Mouse (Mus musculus): ENCODE data around the gene Bdnf. TPM values are rescaled to one million over a fixed set of nuclear protein-coding genes. Genes with fewer than 3 reads are reported as not detected.

The Bdnf gene
- total and polyA plus RNA-seq, 2 experiments from 2014 or later, result 5.6 to 7.6 TPM

- Histone ChIP-seq H3K27ac (no peak overlapping the region), H3K4me1 (ENCODE audit: insufficient read depth, low read length) (peaks cover 8% of the 10 kb centered on the region; the same call in 1 of the 2 replicates), H3K27me3 (ENCODE audit: insufficient read depth, low read length) (no peaks in the 10 kb centered on the region), H3K9ac (replicated peaks; ENCODE audit: low read length) (peak overlapping the region; percentile 37), H3K4me3 (ENCODE audit: low read length) (peak overlapping the region; percentile 58), H3K9me3 (ENCODE audit: low read length) (no peaks in the 10 kb centered on the region), H3K4me2 (ENCODE audit: low read depth, low read length) (peak overlapping the region; percentile 76), H3K36me3 (ENCODE audit: insufficient read depth, low read length) (no peaks in the 10 kb centered on the region)
- DNase-seq (ENCODE audit: low spot score) (peak; percentile 69), ATAC-seq (peak; percentile 56; the same call in 1 of the 2 replicates)
- TF ChIP-seq CTCF (IDR thresholded peaks at IDR 0.05; ENCODE audit: low read depth), result peak; percentile 54
- WGBS, result 2% methylated on average over 34 of the region's 34 CpGs
Observed at GRCm38 (mm10) chr2:109692266-109693177, 18.0 kb downstream of the Bdnf start.

- ATAC-seq, result peak; percentile 82
- no peak overlapping the region for H3K27ac ChIP-seq
Observed at GRCm38 (mm10) chr2:109693178-109694115, 18.9 kb downstream of the Bdnf start.

GRCm38 (mm10) chr2:109694116-109694837, 19.8 kb downstream of the Bdnf start:
- H3K9ac ChIP-seq (replicated peaks; ENCODE audit: low read length), result peak overlapping the region; percentile 37; the same call in 1 of the 2 replicates
- peaks cover 8% of the 10 kb centered on the region; the same call in 1 of the 2 replicates for H3K4me1 ChIP-seq (ENCODE audit: insufficient read depth, low read length)
- WGBS, result under 1% methylated on average over 26 of the region's 26 CpGs
- peak; percentile 14 for DNase-seq (ENCODE audit: low spot score)
- TF ChIP-seq CTCF (IDR thresholded peaks at IDR 0.05; ENCODE audit: low read depth), result no peak
- peak overlapping the region; percentile 76 for H3K4me2 ChIP-seq (ENCODE audit: low read depth, low read length)
- H3K27me3 ChIP-seq (ENCODE audit: insufficient read depth, low read length), result no peaks in the 10 kb centered on the region
- H3K9me3 ChIP-seq (ENCODE audit: low read length), result no peaks in the 10 kb centered on the region
- no peak overlapping the region for H3K27ac ChIP-seq
- peak overlapping the region; percentile 58 for H3K4me3 ChIP-seq (ENCODE audit: low read length)
- peak; percentile 10 for ATAC-seq
- H3K36me3 ChIP-seq (ENCODE audit: insufficient read depth, low read length), result no peaks in the 10 kb centered on the region

More at GRCm38 (mm10) chr2:109693178-109694115, 18.9 kb downstream of the Bdnf start:
- H3K9me3 ChIP-seq (ENCODE audit: low read length), result no peaks in the 10 kb centered on the region
- under 1% methylated on average over 67 of the region's 67 CpGs for WGBS
- H3K27me3 ChIP-seq (ENCODE audit: insufficient read depth, low read length), result no peaks in the 10 kb centered on the region
- H3K9ac ChIP-seq (replicated peaks; ENCODE audit: low read length), result peak overlapping the region; percentile 37
- H3K4me3 ChIP-seq (ENCODE audit: low read length), result peak overlapping the region; percentile 58
- peaks cover 8% of the 10 kb centered on the region; the same call in 1 of the 2 replicates for H3K4me1 ChIP-seq (ENCODE audit: insufficient read depth, low read length)
- no peak for TF ChIP-seq CTCF (IDR thresholded peaks at IDR 0.05; ENCODE audit: low read depth)
- DNase-seq (ENCODE audit: low spot score), result peak; percentile 76
- H3K36me3 ChIP-seq (ENCODE audit: insufficient read depth, low read length), result no peaks in the 10 kb centered on the region
- peak overlapping the region; percentile 76 for H3K4me2 ChIP-seq (ENCODE audit: low read depth, low read length)

GRCm38 (mm10) chr2:109694838-109695225, 20.3 kb downstream of the Bdnf start:
- DNase-seq (ENCODE audit: low spot score) (peak; percentile 90), ATAC-seq (peak; percentile 80)
- peak; percentile 88 for TF ChIP-seq CTCF (IDR thresholded peaks at IDR 0.05; ENCODE audit: low read depth)
- H3K27me3 ChIP-seq (ENCODE audit: insufficient read depth, low read length), result no peaks in the 10 kb centered on the region
- H3K27ac ChIP-seq, result no peak overlapping the region
- under 1% methylated on average over 12 of the region's 12 CpGs for WGBS
- H3K4me2 ChIP-seq (ENCODE audit: low read depth, low read length), result peak overlapping the region; percentile 76
- H3K36me3 ChIP-seq (ENCODE audit: insufficient read depth, low read length), result no peaks in the 10 kb centered on the region
- H3K4me3 ChIP-seq (ENCODE audit: low read length), result peak overlapping the region; percentile 58
- peaks cover 8% of the 10 kb centered on the region; the same call in 1 of the 2 replicates for H3K4me1 ChIP-seq (ENCODE audit: insufficient read depth, low read length)
- H3K9ac ChIP-seq (replicated peaks; ENCODE audit: low read length), result 0 out of 2 replicates have a peak overlapping the region, but pooled peaks have one; percentile 37
- no peaks in the 10 kb centered on the region for H3K9me3 ChIP-seq (ENCODE audit: low read length)

GRCm38 (mm10) chr2:109697151-109697550, 22.7 kb downstream of the Bdnf start:
- no peak for ATAC-seq
- WGBS, result 5% methylated on average over 4 of the region's 4 CpGs

More at GRCm38 (mm10) chr2:109697151-109697550, 22.7 kb downstream of the Bdnf start:
- Histone ChIP-seq H3K27ac (no peak overlapping the region), H3K4me3 (ENCODE audit: low read length) (no peak overlapping the region), H3K4me2 (ENCODE audit: low read depth, low read length) (peak overlapping the region; percentile 29; the same call in 1 of the 2 replicates), H3K36me3 (ENCODE audit: insufficient read depth, low read length) (no peaks in the 10 kb centered on the region), H3K9ac (replicated peaks; ENCODE audit: low read length) (no peak overlapping the region), H3K9me3 (ENCODE audit: low read length) (no peaks in the 10 kb centered on the region), H3K27me3 (ENCODE audit: insufficient read depth, low read length) (no peaks in the 10 kb centered on the region), H3K4me1 (ENCODE audit: insufficient read depth, low read length) (peaks cover 8% of the 10 kb centered on the region; the same call in 1 of the 2 replicates)
- TF ChIP-seq CTCF (IDR thresholded peaks at IDR 0.05; ENCODE audit: low read depth), result no peak
- DNase-seq (ENCODE audit: low spot score), result peak; percentile 26

Measured in hindbrain, postnatal 0 days (tissue).